Mouse (Mus musculus): ENCODE measurements around the gene AC131692.1.

- TF ChIP-seq CTCF (IDR thresholded peaks at IDR 0.05; ENCODE audit: extremely low read depth, insufficient read length, insufficient replicate concordance, low read depth, low read length) (no peak), POLR2A (IDR thresholded peaks at IDR 0.05; ENCODE audit: low read depth, low read length) (no peak)
Observed at GRCm38 (mm10) chr19:6048681-6049410, 45.4 kb upstream of the AC131692.1 start.
